30 mouse cellular contexts compared by ENCODE assay signal in the genomic region with DNA sequence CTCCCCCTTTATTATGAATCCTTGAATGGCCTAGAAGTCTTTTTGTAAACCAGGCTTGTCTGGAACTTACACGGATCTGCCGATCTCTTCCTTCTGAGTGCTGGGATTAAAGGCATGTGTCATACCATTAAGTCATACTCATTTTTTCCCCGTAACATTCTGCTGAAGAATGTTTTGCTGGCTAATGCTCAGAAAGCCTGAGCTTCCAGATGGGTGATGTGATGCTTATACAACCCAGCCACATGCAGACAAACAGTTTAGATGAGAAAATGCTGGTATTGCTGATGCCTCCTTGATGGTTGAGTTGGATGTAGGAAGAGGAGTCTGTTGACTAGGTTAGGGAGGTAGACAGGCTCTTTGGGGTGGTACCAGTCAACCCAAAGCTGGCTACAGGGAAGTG. TPM values are rescaled to one million over a fixed set of nuclear protein-coding genes. Genes with fewer than 3 reads are reported as not detected.
DNase-seq lines count a peak whose midpoint lies in the region; ATAC-seq lines count a peak whose summit lies in the region.
"Had no signal": no experiment of that assay in that cellular context is flagged by ENCODE, and none has a peak within 500 bp of the region (broad histone marks: within the 10 kb centered on the region; RNA-seq: fewer than 3 reads in every experiment).

No protein-coding gene starts in this region.

- no peak for ATAC-seq in heart, embryonic 13.5 days (ENCODE audit: extremely low read depth, insufficient number of reproducible peaks, low FRiP score, low TSS enrichment)
- no peak for ATAC-seq in activated CD4-positive, CD25-positive, alpha-beta regulatory T cell, adult 4 months
- ATAC-seq: forebrain, embryonic 16.5 days; hindbrain, embryonic 16.5 days; intestine, embryonic 16.5 days had no signal

- H3K9me3 ChIP-seq in heart, embryonic 13.5 days: no peaks in the 10 kb centered on the region
- H3K9me3 ChIP-seq: embryonic facial prominence, embryonic 12.5 days; limb, embryonic 13.5 days; lung, embryonic 15.5 days had no signal

- no peak overlapping the region for H3K27ac ChIP-seq in heart, embryonic 13.5 days (replicated peaks)
- H3K27ac ChIP-seq: embryonic facial prominence, embryonic 12.5 days; limb, embryonic 13.5 days; liver, embryonic 14.5 days; lung, embryonic 15.5 days had no signal

- H3K27me3 ChIP-seq in heart, embryonic 13.5 days (replicated peaks): no peaks in the 10 kb centered on the region
- H3K27me3 ChIP-seq: embryonic facial prominence, embryonic 12.5 days; limb, embryonic 13.5 days; lung, embryonic 15.5 days had no signal

- 59% methylated on average over 3 of the region's 3 CpGs for WGBS in heart, embryonic 13.5 days

- peaks cover 13% of the 10 kb centered on the region for H3K4me1 ChIP-seq in heart, embryonic 13.5 days
- H3K4me1 ChIP-seq: embryonic facial prominence, embryonic 12.5 days; lung, embryonic 15.5 days had no signal

- H3K36me3 ChIP-seq in heart, embryonic 13.5 days: no peaks in the 10 kb centered on the region
- H3K36me3 ChIP-seq: embryonic facial prominence, embryonic 12.5 days; limb, embryonic 13.5 days; lung, embryonic 15.5 days had no signal

- H3K4me3 ChIP-seq in heart, embryonic 13.5 days: no peak overlapping the region
- H3K4me3 ChIP-seq: embryonic facial prominence, embryonic 12.5 days; limb, embryonic 13.5 days; lung, embryonic 15.5 days had no signal

- H3K4me2 ChIP-seq in heart, embryonic 13.5 days: peak overlapping the region; percentile 21
- H3K4me2 ChIP-seq: embryonic facial prominence, embryonic 12.5 days; limb, embryonic 13.5 days; lung, embryonic 15.5 days; midbrain, embryonic 11.5 days had no signal

- H3K9ac ChIP-seq in heart, embryonic 13.5 days: no peak overlapping the region
- H3K9ac ChIP-seq: embryonic facial prominence, embryonic 12.5 days; limb, embryonic 13.5 days; liver, embryonic 14.5 days; lung, embryonic 15.5 days had no signal

- no peak for DNase-seq in heart, adult 8-10 months (ENCODE audit: low spot score)
- peak; percentile 20 for DNase-seq in NIH3T3 (ENCODE audit: low read depth)
- peak; percentile 48 for DNase-seq in brain, adult 2 months (ENCODE audit: low read depth, low spot score)
- peak; percentile 38 for DNase-seq in skeletal muscle tissue, adult 2 months (ENCODE audit: low read depth, low spot score)
- no peak for DNase-seq in kidney, adult 9 months
- DNase-seq: adrenal gland, adult 8-10 months; cerebellum, adult 9-10 months; right cerebral cortex, adult 18-20 months; thymus, adult 18-20 months had no signal

RNA-seq across cellular contexts. Expression of a gene that starts 2.6 kb away (rescaled TPM):
- not detected in 2 replicates for polyA plus RNA-seq in heart, embryonic 13.5 days (2015; fragmentation: Nextera tagmentation; extraction: Ambion mirVana)
- total RNA-seq in heart, adult 8-10 months (2022): not detected
- polyA plus RNA-seq in activated CD4-positive, CD25-positive, alpha-beta regulatory T cell, adult 4 months (2017; shearing (Covaris generic)): not detected
- total RNA-seq: adrenal gland, adult 8-10 months; heart, postnatal 14 days; left cerebral cortex, postnatal 10 days; monocyte, adult 5-6 weeks had no signal
- polyA plus RNA-seq: C2C12; cortical plate, adult 2 months; embryonic facial prominence, embryonic 12.5 days; forebrain, embryonic 16.5 days; hindbrain, embryonic 16.5 days; kidney, embryonic 16.5 days; limb, embryonic 13.5 days; liver, embryonic 14.5 days; lung, embryonic 15.5 days; midbrain, embryonic 11.5 days; neural tube, embryonic 11.5 days; urinary bladder, adult 2 months had no signal

RNA-seq across cellular contexts. Expression of a gene that starts 14.0 kb away (rescaled TPM):
- polyA plus RNA-seq in heart, embryonic 13.5 days (2015; fragmentation: Nextera tagmentation; extraction: Ambion mirVana): not detected in 2 replicates
- not detected for total RNA-seq in heart, adult 8-10 months (2022)
- not detected for polyA plus RNA-seq in activated CD4-positive, CD25-positive, alpha-beta regulatory T cell, adult 4 months (2017; shearing (Covaris generic))
- total RNA-seq: adrenal gland, adult 8-10 months; heart, postnatal 14 days; left cerebral cortex, postnatal 10 days; monocyte, adult 5-6 weeks had no signal
- polyA plus RNA-seq: C2C12; cortical plate, adult 2 months; embryonic facial prominence, embryonic 12.5 days; forebrain, embryonic 16.5 days; gonadal fat pad, adult 2 months; hindbrain, embryonic 16.5 days; intestine, embryonic 16.5 days; kidney, embryonic 16.5 days; large intestine, adult 2 months; limb, embryonic 13.5 days; liver, embryonic 14.5 days; lung, embryonic 15.5 days; midbrain, embryonic 11.5 days; neural tube, embryonic 11.5 days; small intestine, adult 2 months; urinary bladder, adult 2 months had no signal

RNA-seq across cellular contexts. Expression of a gene that starts 34.4 kb away (rescaled TPM):
- polyA plus RNA-seq in heart, embryonic 13.5 days (2015; fragmentation: Nextera tagmentation; extraction: Ambion mirVana): not detected in 2 replicates
- total RNA-seq in heart, adult 8-10 months (2022): not detected
- polyA plus RNA-seq in activated CD4-positive, CD25-positive, alpha-beta regulatory T cell, adult 4 months (2017; shearing (Covaris generic)): not detected
- total RNA-seq: adrenal gland, adult 8-10 months; heart, postnatal 14 days; left cerebral cortex, postnatal 10 days; monocyte, adult 5-6 weeks had no signal
- polyA plus RNA-seq: C2C12; cortical plate, adult 2 months; embryonic facial prominence, embryonic 12.5 days; forebrain, embryonic 16.5 days; hindbrain, embryonic 16.5 days; intestine, embryonic 16.5 days; kidney, embryonic 16.5 days; large intestine, adult 2 months; limb, embryonic 13.5 days; liver, embryonic 14.5 days; lung, embryonic 15.5 days; midbrain, embryonic 11.5 days; neural tube, embryonic 11.5 days; small intestine, adult 2 months; urinary bladder, adult 2 months had no signal

RNA-seq across cellular contexts. Expression of a gene that starts 39.5 kb away (rescaled TPM):
- not detected in 2 replicates for polyA plus RNA-seq in heart, embryonic 13.5 days (2015; fragmentation: Nextera tagmentation; extraction: Ambion mirVana)
- total RNA-seq in heart, adult 8-10 months (2022): not detected
- polyA plus RNA-seq in activated CD4-positive, CD25-positive, alpha-beta regulatory T cell, adult 4 months (2017; shearing (Covaris generic)): not detected
- total RNA-seq: adrenal gland, adult 8-10 months; heart, postnatal 14 days; left cerebral cortex, postnatal 10 days; monocyte, adult 5-6 weeks had no signal
- polyA plus RNA-seq: C2C12; embryonic facial prominence, embryonic 12.5 days; forebrain, embryonic 16.5 days; hindbrain, embryonic 16.5 days; limb, embryonic 13.5 days; midbrain, embryonic 11.5 days; neural tube, embryonic 11.5 days had no signal

RNA-seq across cellular contexts. Expression of a gene that starts 43.7 kb away (rescaled TPM):
- not detected in 2 replicates for polyA plus RNA-seq in heart, embryonic 13.5 days (2015; fragmentation: Nextera tagmentation; extraction: Ambion mirVana)
- not detected for total RNA-seq in heart, adult 8-10 months (2022)
- not detected for polyA plus RNA-seq in activated CD4-positive, CD25-positive, alpha-beta regulatory T cell, adult 4 months (2017; shearing (Covaris generic))
- total RNA-seq: adrenal gland, adult 8-10 months; heart, postnatal 14 days; left cerebral cortex, postnatal 10 days; monocyte, adult 5-6 weeks had no signal
- polyA plus RNA-seq: C2C12; cortical plate, adult 2 months; embryonic facial prominence, embryonic 12.5 days; forebrain, embryonic 16.5 days; hindbrain, embryonic 16.5 days; intestine, embryonic 16.5 days; kidney, embryonic 16.5 days; large intestine, adult 2 months; limb, embryonic 13.5 days; liver, embryonic 14.5 days; lung, embryonic 15.5 days; midbrain, embryonic 11.5 days; neural tube, embryonic 11.5 days; small intestine, adult 2 months; urinary bladder, adult 2 months had no signal

Comparison
In these comparisons a context has a peak if more than half of its experiments do, and no peak if none do; other contexts are left out.
1. DNase-seq: peak in NIH3T3 (single experiment), brain, adult 2 months (single experiment) and skeletal muscle tissue, adult 2 months (single experiment); none in heart, adult 8-10 months (single experiment) and kidney, adult 9 months (single experiment).